Mouse (Mus musculus): ENCODE measurements around the gene Afdn. TPM values are rescaled to one million over a fixed set of nuclear protein-coding genes. Genes with fewer than 3 reads are reported as not detected.

Afdn gene
- total and polyA plus RNA-seq, 2 experiments from 2014 or later: 41.9 to 52.8 TPM

GRCm38 (mm10) chr17:13732685-13733084 lies 27.7 kb upstream of the Afdn start:
- 9% methylated on average over 8 of the region's 8 CpGs for WGBS
- H3K4me2 ChIP-seq (ENCODE audit: low read depth, low read length): peak overlapping the region; percentile 45
- ATAC-seq (ENCODE audit: insufficient read depth, low read depth): peak; percentile 78

GRCm38 (mm10) chr17:13733971-13734370 lies 26.4 kb upstream of the Afdn start:
- Histone ChIP-seq H3K9ac (replicated peaks; ENCODE audit: low read depth, low read length) (no peak overlapping the region), H3K36me3 (replicated peaks; ENCODE audit: control insufficient read depth, insufficient read depth, low read length) (no peaks in the 10 kb centered on the region), H3K27me3 (ENCODE audit: control insufficient read depth, insufficient read depth, low read length) (no peaks in the 10 kb centered on the region), H3K4me3 (ENCODE audit: low read depth, low read length) (no peak overlapping the region), H3K4me2 (ENCODE audit: low read depth, low read length) (no peak overlapping the region), H3K9me3 (replicated peaks; ENCODE audit: control insufficient read depth, low read length) (no peaks in the 10 kb centered on the region), H3K27ac (ENCODE audit: low read depth) (no peak overlapping the region), H3K4me1 (ENCODE audit: control insufficient read depth, insufficient read depth) (peaks cover 19% of the 10 kb centered on the region)
- TF ChIP-seq CTCF (IDR thresholded peaks at IDR 0.05; ENCODE audit: low read depth) (no peak), EP300 (IDR thresholded peaks at IDR 0.05; ENCODE audit: low read depth) (no peak)
- DNase-seq (ENCODE audit: low spot score): no peak
- 80% methylated on average over 5 of the region's 5 CpGs for WGBS
- no peak for ATAC-seq (ENCODE audit: insufficient read depth, low read depth)

More at GRCm38 (mm10) chr17:13732685-13733084, 27.7 kb upstream of the Afdn start:
- Histone ChIP-seq H3K27ac (ENCODE audit: low read depth) (peak overlapping the region; percentile 31), H3K9ac (replicated peaks; ENCODE audit: low read depth, low read length) (no peak overlapping the region), H3K4me1 (ENCODE audit: control insufficient read depth, insufficient read depth) (peaks cover 15% of the 10 kb centered on the region), H3K4me3 (ENCODE audit: low read depth, low read length) (no peak overlapping the region), H3K36me3 (replicated peaks; ENCODE audit: control insufficient read depth, insufficient read depth, low read length) (no peaks in the 10 kb centered on the region), H3K27me3 (ENCODE audit: control insufficient read depth, insufficient read depth, low read length) (no peaks in the 10 kb centered on the region), H3K9me3 (replicated peaks; ENCODE audit: control insufficient read depth, low read length) (no peaks in the 10 kb centered on the region)
- peak; percentile 74 for DNase-seq (ENCODE audit: low spot score)
- no peak for TF ChIP-seq EP300 (IDR thresholded peaks at IDR 0.05; ENCODE audit: low read depth)
- no peak for TF ChIP-seq CTCF (IDR thresholded peaks at IDR 0.05; ENCODE audit: low read depth)

GRCm38 (mm10) chr17:13735057-13735456 lies 25.3 kb upstream of the Afdn start:
- no peak overlapping the region for H3K4me3 ChIP-seq (ENCODE audit: low read depth, low read length)
- H3K4me1 ChIP-seq (ENCODE audit: control insufficient read depth, insufficient read depth): peaks cover 19% of the 10 kb centered on the region
- H3K9ac ChIP-seq (replicated peaks; ENCODE audit: low read depth, low read length): no peak overlapping the region
- H3K27ac ChIP-seq (ENCODE audit: low read depth): no peak overlapping the region
- no peaks in the 10 kb centered on the region for H3K9me3 ChIP-seq (replicated peaks; ENCODE audit: control insufficient read depth, low read length)
- no peak for ATAC-seq (ENCODE audit: insufficient read depth, low read depth)
- no peak for DNase-seq (ENCODE audit: low spot score)
- H3K4me2 ChIP-seq (ENCODE audit: low read depth, low read length): no peak overlapping the region
- H3K27me3 ChIP-seq (ENCODE audit: control insufficient read depth, insufficient read depth, low read length): no peaks in the 10 kb centered on the region
- 86% methylated on average over 5 of the region's 5 CpGs for WGBS
- H3K36me3 ChIP-seq (replicated peaks; ENCODE audit: control insufficient read depth, insufficient read depth, low read length): no peaks in the 10 kb centered on the region
- no peak for TF ChIP-seq CTCF (IDR thresholded peaks at IDR 0.05; ENCODE audit: low read depth)
- TF ChIP-seq EP300 (IDR thresholded peaks at IDR 0.05; ENCODE audit: low read depth): no peak

GRCm38 (mm10) chr17:13735803-13736282 lies 24.5 kb upstream of the Afdn start:
- Histone ChIP-seq H3K9ac (replicated peaks; ENCODE audit: low read depth, low read length) (no peak overlapping the region), H3K36me3 (replicated peaks; ENCODE audit: control insufficient read depth, insufficient read depth, low read length) (no peaks in the 10 kb centered on the region), H3K4me2 (ENCODE audit: low read depth, low read length) (no peak overlapping the region), H3K4me3 (ENCODE audit: low read depth, low read length) (no peak overlapping the region), H3K27ac (ENCODE audit: low read depth) (no peak overlapping the region), H3K27me3 (ENCODE audit: control insufficient read depth, insufficient read depth, low read length) (no peaks in the 10 kb centered on the region), H3K9me3 (replicated peaks; ENCODE audit: control insufficient read depth, low read length) (no peaks in the 10 kb centered on the region), H3K4me1 (ENCODE audit: control insufficient read depth, insufficient read depth) (peaks cover 19% of the 10 kb centered on the region)
- no peak for DNase-seq (ENCODE audit: low spot score)
- TF ChIP-seq CTCF (IDR thresholded peaks at IDR 0.05; ENCODE audit: low read depth): no peak
- TF ChIP-seq EP300 (IDR thresholded peaks at IDR 0.05; ENCODE audit: low read depth): no peak
- ATAC-seq (ENCODE audit: insufficient read depth, low read depth): peak; percentile 54
- WGBS: 43% methylated on average over 8 of the region's 8 CpGs

GRCm38 (mm10) chr17:13737336-13737735 lies 23.0 kb upstream of the Afdn start:
- Histone ChIP-seq H3K4me1 (ENCODE audit: control insufficient read depth, insufficient read depth) (peaks cover 16% of the 10 kb centered on the region), H3K36me3 (replicated peaks; ENCODE audit: control insufficient read depth, insufficient read depth, low read length) (no peaks in the 10 kb centered on the region), H3K4me2 (ENCODE audit: low read depth, low read length) (no peak overlapping the region), H3K27ac (ENCODE audit: low read depth) (peak overlapping the region; percentile 34; the same call in 1 of the 2 replicates), H3K9me3 (replicated peaks; ENCODE audit: control insufficient read depth, low read length) (no peaks in the 10 kb centered on the region), H3K4me3 (ENCODE audit: low read depth, low read length) (no peak overlapping the region), H3K27me3 (ENCODE audit: control insufficient read depth, insufficient read depth, low read length) (no peaks in the 10 kb centered on the region), H3K9ac (replicated peaks; ENCODE audit: low read depth, low read length) (no peak overlapping the region)
- 44% methylated on average over 6 of the region's 6 CpGs for WGBS
- TF ChIP-seq EP300 (IDR thresholded peaks at IDR 0.05; ENCODE audit: low read depth): no peak
- TF ChIP-seq CTCF (IDR thresholded peaks at IDR 0.05; ENCODE audit: low read depth): no peak
- DNase-seq (ENCODE audit: low spot score): no peak
- no peak for ATAC-seq (ENCODE audit: insufficient read depth, low read depth)

Data from heart, postnatal 0 days (tissue).